Mouse (Mus musculus) mesoderm, embryonic 11.5 days (tissue): ENCODE data around the gene Popdc3.
"Not testable (repeated sequence)": the region's sequence is repeated elsewhere in the genome, so short reads cannot be mapped to it uniquely, and the experiment has no call there.

Experiments
- DNase-seq: peaks from one replicate; pipeline ENCODE4 v3.0.0-alpha.2; 2012; ENCODE audit warnings: low read depth, low spot score

Gene Popdc3

GRCm38 (mm10) chr10:45177798-45178197, at the start of gene Popdc3:
Gene Popdc3, plus strand, starts transcription at chr10:45178098.
- not testable (repeated sequence) for DNase-seq

- DNase-seq, result no peak
These were observed 48.8 kb upstream of the Popdc3 start for GRCm38 (mm10) chr10:45129105-45129504.

DNA sequence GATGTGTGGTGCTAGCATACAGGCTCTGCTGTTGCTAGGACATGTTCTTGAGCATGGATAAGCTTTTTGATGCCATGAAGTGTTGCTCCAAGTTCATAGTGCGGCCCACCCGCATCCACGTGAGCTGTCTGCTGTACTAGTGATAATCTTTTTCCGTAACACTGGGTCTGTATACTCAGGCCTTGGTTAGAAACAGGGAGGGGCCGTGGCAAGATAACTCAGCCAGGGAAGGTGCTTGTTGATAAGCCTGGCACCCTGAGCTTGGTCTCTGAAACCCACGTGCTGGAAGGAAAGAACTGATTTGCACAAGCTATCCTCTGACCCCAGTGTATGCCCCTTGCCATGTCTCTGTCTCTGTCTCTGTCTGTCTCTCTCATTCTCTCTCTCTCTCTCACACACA, 47.9 kb upstream of the Popdc3 start:
- no peak for DNase-seq

GRCm38 (mm10) chr10:45132371-45132770, 45.5 kb upstream of the Popdc3 start:
- no peak for DNase-seq

DNA sequence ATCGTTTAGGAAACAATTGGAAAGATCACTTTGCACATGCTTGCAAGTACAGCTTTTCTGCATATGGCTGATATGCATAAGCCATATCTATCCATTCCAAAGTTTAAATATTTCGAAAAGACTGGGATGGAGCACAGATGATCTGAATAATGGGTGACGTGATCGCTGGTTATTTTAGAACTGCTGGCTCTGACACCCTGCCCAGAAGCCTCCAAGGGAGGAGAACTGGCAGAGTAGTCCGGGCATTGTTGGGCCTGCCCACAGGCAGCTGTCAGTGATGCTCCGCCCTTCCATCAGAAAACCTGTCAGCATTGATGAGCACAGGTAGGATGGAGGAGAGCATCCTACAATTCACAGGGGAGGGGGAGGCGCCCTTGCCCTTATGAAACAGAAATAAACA, 41.1 kb upstream of the Popdc3 start:
- DNase-seq, result no peak

- DNase-seq, result no peak
These were observed 38.0 kb upstream of the Popdc3 start for GRCm38 (mm10) chr10:45139910-45140309.

DNA sequence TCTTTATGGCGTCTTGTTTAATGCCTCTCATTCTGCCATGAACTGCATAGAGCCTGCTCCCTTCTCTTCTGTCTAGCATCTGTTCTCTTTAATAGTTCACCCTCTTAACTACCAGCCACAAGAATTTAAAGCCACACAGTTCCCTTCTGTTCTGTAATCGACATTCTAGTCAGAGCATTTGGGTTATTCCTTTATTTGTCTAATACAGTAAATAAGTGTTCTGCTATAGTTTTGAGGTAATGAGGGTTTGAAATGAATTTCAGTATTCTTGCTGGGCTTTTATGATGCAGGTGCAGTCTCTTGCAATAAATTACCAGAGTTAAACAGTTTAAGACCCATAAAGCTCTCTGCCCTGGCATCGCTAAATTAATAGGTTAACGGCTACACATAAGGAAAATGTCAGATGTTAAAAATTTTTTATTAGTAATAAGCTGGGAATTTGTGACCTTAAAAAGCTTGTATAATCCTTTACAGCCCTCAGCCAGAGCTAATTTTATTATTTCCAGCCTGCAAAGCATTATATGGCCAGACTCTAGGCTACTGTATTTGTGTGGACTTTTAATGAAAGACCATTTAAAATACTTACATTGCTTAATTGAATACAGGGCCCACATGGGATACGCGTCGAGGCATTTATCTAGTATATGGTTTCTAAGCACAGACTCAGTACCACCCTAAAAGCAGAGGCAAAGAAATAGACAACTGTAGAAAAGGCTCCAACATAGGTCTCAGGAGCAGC, 37.3 kb upstream of the Popdc3 start:
- no peak for DNase-seq

DNA sequence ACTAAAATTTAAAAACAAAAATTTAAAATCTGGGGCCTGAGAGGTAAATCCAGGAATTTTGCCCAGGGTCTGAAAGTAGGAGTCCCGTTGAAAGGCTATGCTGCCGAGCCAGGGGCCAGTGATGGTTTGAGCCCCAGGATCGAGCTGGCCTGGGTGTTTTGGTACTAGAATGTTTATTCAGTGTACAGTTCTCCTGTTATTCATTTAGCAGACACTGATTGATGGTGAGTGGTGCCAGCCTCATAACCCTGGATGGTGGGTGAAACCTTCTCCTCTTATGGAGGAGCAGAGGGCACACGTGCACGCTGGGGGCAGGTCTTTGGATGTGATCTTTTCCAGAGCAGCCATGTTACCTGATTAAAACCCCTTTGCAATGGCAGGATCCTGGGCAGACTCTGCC, 35.5 kb upstream of the Popdc3 start:
- DNase-seq, result no peak

DNA sequence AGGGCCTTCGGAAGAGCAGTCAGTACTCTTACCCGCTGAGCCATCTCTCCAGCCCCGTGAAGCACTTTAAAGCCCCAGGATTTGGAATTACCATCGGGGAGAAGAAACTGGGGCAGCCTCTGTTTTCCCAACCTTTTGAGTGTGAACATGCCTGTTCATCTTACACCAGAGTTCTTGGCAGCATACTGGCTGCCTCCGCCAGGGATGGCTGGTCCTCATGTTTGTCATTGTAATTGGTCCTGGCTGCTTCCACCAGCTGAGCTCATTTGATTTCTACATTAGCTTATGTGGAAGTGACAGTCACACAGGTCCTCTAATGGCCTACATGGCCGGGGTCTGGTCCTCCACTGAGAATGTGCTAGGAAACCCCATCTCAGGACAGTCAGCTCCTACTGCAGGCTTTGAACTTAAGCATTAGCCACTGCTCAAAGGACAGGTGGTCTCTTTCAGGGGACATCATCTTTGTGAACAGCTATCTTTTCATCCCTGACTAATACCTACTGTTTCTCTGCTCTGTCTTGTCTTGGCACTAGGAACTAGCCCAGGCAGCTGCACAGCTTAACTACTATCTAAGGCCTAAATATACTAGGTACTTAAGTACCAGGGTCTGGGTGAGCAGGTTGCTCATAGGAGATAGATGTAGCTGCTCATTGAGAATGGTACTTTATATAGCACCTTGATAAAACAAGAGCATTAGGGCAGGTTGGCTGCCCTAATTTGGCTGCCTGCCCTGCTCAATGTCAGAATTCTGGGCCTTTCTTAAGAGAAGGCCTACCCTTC, 33.7 kb upstream of the Popdc3 start:
- DNase-seq, result no peak

DNA sequence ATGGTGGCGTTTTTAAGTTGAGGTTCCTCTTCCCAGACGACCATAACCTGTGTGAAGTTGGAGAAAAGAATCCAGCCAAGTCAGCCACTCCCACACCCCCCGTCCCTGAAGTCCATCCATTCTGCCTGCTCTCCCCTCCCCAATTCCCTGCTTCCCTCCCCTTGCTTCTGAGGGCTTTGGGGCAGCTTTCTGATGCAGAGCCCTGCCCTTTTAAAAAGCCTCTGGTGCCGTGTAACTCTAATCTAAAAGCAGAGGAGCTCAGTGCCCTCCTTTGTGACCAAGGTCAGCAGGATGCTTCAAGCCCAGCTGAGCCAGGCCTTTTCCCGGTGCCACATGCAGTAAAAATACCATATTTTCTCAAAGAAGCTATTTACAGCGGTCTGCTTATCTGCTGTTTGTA, 31.1 kb upstream of the Popdc3 start:
- DNase-seq, result no peak

- peak; percentile 61 for DNase-seq
These were observed 26.8 kb upstream of the Popdc3 start for GRCm38 (mm10) chr10:45151137-45151536.

DNA sequence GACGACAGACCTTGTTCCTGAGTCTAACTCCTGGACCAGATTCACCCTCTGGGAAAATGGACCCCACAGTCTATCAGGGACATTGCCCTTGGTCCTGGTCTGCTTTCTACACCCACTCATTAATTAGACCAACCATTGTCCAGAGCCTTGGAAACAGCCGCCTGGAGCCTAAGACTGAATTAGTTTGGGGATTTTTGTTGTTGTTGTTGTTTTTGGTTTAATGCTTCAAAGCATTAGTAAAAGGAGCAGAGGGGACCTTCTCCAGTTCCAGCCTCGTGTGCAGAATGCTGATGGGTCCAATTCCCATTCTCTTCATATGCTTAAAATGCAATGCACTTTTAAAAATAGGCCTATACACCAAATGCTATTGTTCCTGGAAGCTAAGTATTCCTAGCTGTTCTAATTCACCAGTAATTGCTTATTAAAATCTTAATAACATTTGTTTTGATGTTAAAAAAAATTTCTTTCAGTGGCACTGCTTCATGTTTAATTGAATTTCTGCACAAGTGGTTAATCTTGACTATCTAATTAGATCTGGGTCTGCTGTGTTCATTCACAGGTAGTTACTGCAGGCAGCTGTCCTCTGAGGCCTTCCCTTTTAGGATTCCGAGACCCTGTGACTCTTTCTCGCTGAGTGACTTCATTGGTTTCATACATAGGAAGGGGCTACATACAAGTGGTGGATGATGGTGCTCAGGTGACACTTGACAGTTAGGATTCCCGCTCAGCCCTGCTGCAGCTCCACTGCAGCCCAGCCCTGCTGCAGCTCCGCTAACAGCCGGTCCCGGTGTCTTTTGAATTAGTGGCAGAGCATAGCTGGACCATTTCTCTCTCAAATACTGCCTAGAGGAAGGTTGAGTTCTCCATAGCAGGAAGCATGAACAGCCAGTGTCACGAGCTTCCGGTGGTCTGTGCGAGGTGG, 25.9 kb upstream of the Popdc3 start:
- no peak for DNase-seq

- DNase-seq, result no peak
These were observed 23.3 kb upstream of the Popdc3 start for GRCm38 (mm10) chr10:45154557-45155060.

DNA sequence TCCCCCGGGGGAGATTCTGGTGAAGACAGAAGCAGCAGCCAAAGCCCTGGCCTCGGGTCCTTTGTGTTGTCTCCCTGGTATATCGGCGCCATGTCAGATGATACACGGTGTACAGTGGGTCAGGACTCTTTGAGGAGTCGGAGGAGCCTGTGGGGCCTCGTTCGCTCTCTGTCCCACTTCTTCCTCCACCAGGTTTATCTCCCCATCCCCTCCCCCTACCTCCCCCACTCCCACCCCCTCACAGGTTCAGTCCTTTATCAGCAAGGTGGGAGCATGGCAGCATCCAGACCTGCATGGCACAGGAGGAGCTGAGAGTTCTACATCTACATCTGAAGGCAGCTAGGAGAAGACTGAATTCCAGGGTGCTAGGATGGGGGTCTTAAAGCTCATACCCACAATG, 12.0 kb upstream of the Popdc3 start:
- no peak for DNase-seq

DNA sequence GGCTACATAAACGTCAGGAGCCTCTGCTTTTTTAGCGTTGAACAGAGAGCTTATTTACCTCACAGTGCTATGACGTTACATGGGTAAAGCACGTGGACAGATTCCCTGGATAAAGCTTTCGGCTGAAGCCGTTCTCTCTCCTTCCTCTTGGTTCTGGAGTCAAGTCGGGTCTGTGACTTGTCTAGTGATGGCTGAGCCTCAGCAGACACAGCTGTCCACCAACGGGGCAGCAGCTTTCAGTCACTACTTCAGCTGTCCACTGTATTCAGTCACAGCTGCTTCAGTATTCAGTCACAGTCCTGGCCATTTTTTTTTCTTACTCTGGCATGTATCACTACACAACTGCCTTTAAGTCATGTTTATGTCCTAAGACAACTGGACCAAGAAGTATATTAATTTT, 4.0 kb upstream of the Popdc3 start:
- DNase-seq, result no peak

GRCm38 (mm10) chr10:45174345-45174744, 3.6 kb upstream of the Popdc3 start:
- DNase-seq, result no peak

- DNase-seq, result no peak
These were observed 2.9 kb downstream of the Popdc3 start for GRCm38 (mm10) chr10:45180677-45181326.

DNA sequence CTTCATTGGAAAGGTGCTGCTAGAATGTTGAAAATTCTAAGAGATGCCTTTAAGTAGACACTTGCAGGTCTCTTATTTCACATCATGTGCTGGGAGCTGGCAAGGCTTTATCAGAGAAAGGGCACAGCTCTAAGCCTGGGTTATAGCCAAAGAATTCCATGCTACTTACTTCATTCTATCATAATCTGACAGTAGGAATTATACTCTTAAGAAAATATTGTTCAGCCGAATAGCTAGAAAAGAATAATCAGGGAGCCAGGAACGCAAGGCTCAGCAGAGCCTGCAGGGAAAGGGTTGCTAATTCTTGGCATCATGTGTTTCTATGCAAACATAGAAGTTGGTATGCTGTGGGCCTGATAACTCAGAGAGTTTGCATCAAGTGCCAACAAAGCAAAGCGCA, 3.4 kb downstream of the Popdc3 start:
- DNase-seq, result no peak

- no peak for DNase-seq
These were observed 7.6 kb downstream of the Popdc3 start for GRCm38 (mm10) chr10:45185457-45185856.

GRCm38 (mm10) chr10:45193330-45194310, 15.7 kb downstream of the Popdc3 start:
- peak; percentile 58 for DNase-seq
